Mouse (Mus musculus) spleen, adult 2 months (tissue): Measurements from ENCODE around the gene Tmem200c. TPM values are rescaled to one million over a fixed set of nuclear protein-coding genes. Genes with fewer than 3 reads are reported as not detected.

Experiments used
- DNase-seq, 2 experiments: peaks; one replicate each; pipeline versions ENCODE4 v3.0.0 to v3.0.0-alpha.2; 2012 to 2021; ENCODE audit warnings: low spot score in 2 of 2, low read depth in 1 of 2
- H3K27ac ChIP-seq: fragments of 200-500 bp; 2 replicates; pipeline ENCODE4 v1.5.1; 2012; ENCODE audit warnings: low read length, inconsistent platforms; ENCODE audit not compliant: insufficient read depth
- H3K27me3 ChIP-seq: fragments of 200-500 bp; 2 replicates; pipeline ENCODE4 v1.6.1; 2012; ENCODE audit warnings: mild to moderate bottlenecking, moderate library complexity, low read length, inconsistent platforms; ENCODE audit not compliant: control insufficient read depth, insufficient read depth
- H3K36me3 ChIP-seq: fragments of 200-500 bp; 2 replicates; pipeline ENCODE4 v1.6.1; 2012; ENCODE audit warnings: mild to moderate bottlenecking, low read length, inconsistent platforms; ENCODE audit not compliant: control insufficient read depth, insufficient read depth
- H3K4me1 ChIP-seq: fragments of 200-500 bp; 2 replicates; pipeline ENCODE4 v1.6.1; 2011; ENCODE audit warnings: inconsistent platforms; ENCODE audit not compliant: control insufficient read depth, insufficient read depth, insufficient read length
- H3K4me3 ChIP-seq: fragments of 200-500 bp; 2 replicates; pipeline ENCODE4 v1.5.1; 2011; ENCODE audit warnings: mild to moderate bottlenecking, inconsistent platforms; ENCODE audit not compliant: insufficient read depth, insufficient read length; ENCODE audit errors: extremely low read depth
- CTCF ChIP-seq: fragments of 200-500 bp; IDR thresholded peaks from 2 replicates; pipeline ENCODE4 v1.5.1; 2011; ENCODE audit warnings: mild to moderate bottlenecking, inconsistent platforms; ENCODE audit not compliant: insufficient read depth, insufficient read length, insufficient replicate concordance; ENCODE audit errors: extremely low read depth
- POLR2A ChIP-seq: fragments of 200-500 bp; IDR thresholded peaks from 2 replicates; pipeline ENCODE4 v1.6.1; 2011; ENCODE audit warnings: low read depth, low read length, inconsistent platforms
- WGBS: fragments of 180-500 bp; shearing (Covaris S2); methylation state at CpG from one replicate; pipeline ENCODE4 v1.1.7; 2018; 5-methylcytosine and 5-hydroxymethylcytosine counted together
- polyA plus RNA-seq: library from polyadenylated mRNA; depleted of rRNA; stranded (reverse); fragments of >200 nt; gene quantifications from 2 replicates; pipeline ENCODE4 v1.2.3, GENCODE M21; 2012; rRNA removed

Gene Tmem200c
- polyA plus RNA-seq, 1 experiment: 0.06 TPM

GRCm38 (mm10) chr17:68868439-68868838 lies 42.0 kb downstream of the Tmem200c start:
- Histone ChIP-seq H3K27ac (no peak overlapping the region), H3K4me3 (no peak overlapping the region), H3K27me3 (no peaks in the 10 kb centered on the region), H3K4me1 (no peaks in the 10 kb centered on the region), H3K36me3 (no peaks in the 10 kb centered on the region)
- no peak for DNase-seq
- no peak for TF ChIP-seq POLR2A

- no peak overlapping the region for H3K27ac ChIP-seq
- H3K4me3 ChIP-seq: no peak overlapping the region
- DNase-seq: no peak
- H3K4me1 ChIP-seq: no peaks in the 10 kb centered on the region
- WGBS: 65% methylated on average over 8 of the region's 8 CpGs
- TF ChIP-seq CTCF (no peak), POLR2A (no peak)
- H3K36me3 ChIP-seq: no peaks in the 10 kb centered on the region
- H3K27me3 ChIP-seq: no peaks in the 10 kb centered on the region
Measured at GRCm38 (mm10) chr17:68874021-68874420, 47.6 kb downstream of the Tmem200c start.

GRCm38 (mm10) chr17:68875251-68875650 lies 48.8 kb downstream of the Tmem200c start:
- Histone ChIP-seq H3K27ac (no peak overlapping the region), H3K36me3 (no peaks in the 10 kb centered on the region), H3K4me1 (no peaks in the 10 kb centered on the region), H3K27me3 (no peaks in the 10 kb centered on the region), H3K4me3 (no peak overlapping the region)
- 77% methylated on average over 5 of the region's 5 CpGs for WGBS
- no peak for DNase-seq
- TF ChIP-seq CTCF: no peak
- no peak for TF ChIP-seq POLR2A

- no peak for TF ChIP-seq CTCF
- no peak for TF ChIP-seq POLR2A
- Histone ChIP-seq H3K27ac (no peak overlapping the region), H3K4me1 (no peaks in the 10 kb centered on the region), H3K4me3 (no peak overlapping the region), H3K36me3 (no peaks in the 10 kb centered on the region), H3K27me3 (no peaks in the 10 kb centered on the region)
- DNase-seq: no peak
- WGBS: 86% methylated on average over 10 of the region's 10 CpGs
Measured at GRCm38 (mm10) chr17:68875917-68876495, 49.6 kb downstream of the Tmem200c start.

GRCm38 (mm10) chr17:68881725-68882524 lies 55.5 kb downstream of the Tmem200c start:
- no peaks in the 10 kb centered on the region for H3K36me3 ChIP-seq
- H3K4me1 ChIP-seq: no peaks in the 10 kb centered on the region
- no peak overlapping the region for H3K4me3 ChIP-seq
- TF ChIP-seq CTCF (no peak), POLR2A (no peak)
- WGBS: 22% methylated on average over 21 of the region's 21 CpGs
- no peak overlapping the region for H3K27ac ChIP-seq
- no peaks in the 10 kb centered on the region for H3K27me3 ChIP-seq
- DNase-seq: no peak

GRCm38 (mm10) chr17:68883474-68884083 lies 57.2 kb downstream of the Tmem200c start:
- Histone ChIP-seq H3K4me1 (no peaks in the 10 kb centered on the region), H3K36me3 (no peaks in the 10 kb centered on the region), H3K4me3 (no peak overlapping the region), H3K27me3 (no peaks in the 10 kb centered on the region), H3K27ac (no peak overlapping the region)
- TF ChIP-seq CTCF: no peak
- no peak for TF ChIP-seq POLR2A
- no peak for DNase-seq
- 81% methylated on average over 3 of the region's 3 CpGs for WGBS

- Histone ChIP-seq H3K4me3 (no peak overlapping the region), H3K36me3 (no peaks in the 10 kb centered on the region), H3K4me1 (no peaks in the 10 kb centered on the region), H3K27ac (no peak overlapping the region), H3K27me3 (no peaks in the 10 kb centered on the region)
- TF ChIP-seq CTCF: no peak
- TF ChIP-seq POLR2A: no peak
- WGBS: 86% methylated on average over 3 of the region's 3 CpGs
- no peak for DNase-seq
Measured at GRCm38 (mm10) chr17:68890672-68891071, 64.2 kb downstream of the Tmem200c start.

Other genes with a start within 250 kb of the Tmem200c start
- 5.1 and 5.8 TPM in 2 replicates for gene Epb41l3, start 249.1 kb downstream of the Tmem200c start, polyA plus RNA-seq